Mouse (Mus musculus) c-Kit-positive CD71-positive TER-119-negative erythroid progenitor cells, embryonic 14.5 days (primary cell): ENCODE data around the gene Anapc11.
"Not testable (repeated sequence)": the region's sequence is repeated elsewhere in the genome, so short reads cannot be mapped to it uniquely, and the experiment has no call there.

ENCODE experiments used
- DNase-seq: peaks from one replicate; pipeline ENCODE4 v3.0.0-alpha.2; 2013; ENCODE audit warnings: low read depth

The Anapc11 gene

GRCm38 (mm10) chr11:120575046-120575445, 23.2 kb upstream of the Anapc11 start:
- no peak for DNase-seq

GRCm38 (mm10) chr11:120575940-120576339, 22.3 kb upstream of the Anapc11 start:
- no peak for DNase-seq

GRCm38 (mm10) chr11:120576365-120576981, 21.7 kb upstream of the Anapc11 start:
- no peak for DNase-seq

GRCm38 (mm10) chr11:120577211-120578023, 20.8 kb upstream of the Anapc11 start:
- DNase-seq, result no peak

GRCm38 (mm10) chr11:120578024-120578693, 20.1 kb upstream of the Anapc11 start:
- no peak for DNase-seq

GRCm38 (mm10) chr11:120578694-120579243, 19.5 kb upstream of the Anapc11 start:
- DNase-seq, result no peak

GRCm38 (mm10) chr11:120579316-120580107, 18.7 kb upstream of the Anapc11 start:
- no peak for DNase-seq

GRCm38 (mm10) chr11:120580190-120580589, 18.0 kb upstream of the Anapc11 start:
- DNase-seq, result no peak

- DNase-seq, result no peak
Observed at GRCm38 (mm10) chr11:120580871-120581331, 17.3 kb upstream of the Anapc11 start.

- DNase-seq, result no peak
Observed at GRCm38 (mm10) chr11:120581490-120582267, 16.5 kb upstream of the Anapc11 start, which contains the start of gene Arhgdia. TSS of gene Arhgdia (minus strand) at chr11:120581624.

GRCm38 (mm10) chr11:120582268-120582981, 15.8 kb upstream of the Anapc11 start:
- peak; percentile 74 for DNase-seq

- not testable (repeated sequence) for DNase-seq
Observed at GRCm38 (mm10) chr11:120582982-120583293, 15.3 kb upstream of the Anapc11 start.

GRCm38 (mm10) chr11:120583937-120584336, 14.3 kb upstream of the Anapc11 start:
- no peak for DNase-seq

GRCm38 (mm10) chr11:120588531-120588930, 9.7 kb upstream of the Anapc11 start:
- DNase-seq, result no peak

- DNase-seq, result no peak
Observed at GRCm38 (mm10) chr11:120597240-120598235, 683 bp upstream of the Anapc11 start.

GRCm38 (mm10) chr11:120598990-120599549, 849 bp downstream of the Anapc11 start:
- DNase-seq, result no peak

- DNase-seq, result no peak
Observed at GRCm38 (mm10) chr11:120600716-120601115, 2.5 kb downstream of the Anapc11 start.

GRCm38 (mm10) chr11:120603545-120603944, 5.3 kb downstream of the Anapc11 start:
- DNase-seq, result no peak

GRCm38 (mm10) chr11:120605667-120606066, 7.4 kb downstream of the Anapc11 start:
- DNase-seq, result no peak
